Mouse (Mus musculus) heart, postnatal 25 days (tissue): ENCODE data around the gene Socs3. TPM values are rescaled to one million over a fixed set of nuclear protein-coding genes. Genes with fewer than 3 reads are reported as not detected.

ENCODE experiments used
- DNase-seq: peaks from one replicate; pipeline ENCODE4 v3.0.0; 2022; ENCODE audit warnings: low spot score
- intact Hi-C: fragments of 180-260 bp; cut with DNase I; formaldehyde crosslinking; loops from one replicate; pipeline ENCODE4 v1.15.1; 2025
- total RNA-seq, 2 experiments: library from RNA; stranded (reverse); gene quantifications; 2 replicates each; pipeline ENCODE4 v1.2.3; 2021

Gene Socs3
- total RNA-seq, 2 experiments from 2014 or later: 5.2 to 6.3 TPM

GRCm38 (mm10) chr11:117974327-117975125, 4.7 kb upstream of the Socs3 start:
- intact Hi-C loops: loop anchor here (5.0 kb wide), 1 partner anchor 102 kb away; the partner anchor contains the start of gene Tha1
- DNase-seq: no peak

GRCm38 (mm10) chr11:117973569-117973968, 3.7 kb upstream of the Socs3 start:
- no peak for DNase-seq
- intact Hi-C loops: loop anchor here (5.0 kb wide), 1 partner anchor 101 kb away; the partner anchor contains the start of gene Tha1

- intact Hi-C loops: loop anchor here (5.0 kb wide), 1 partner anchor 101 kb away; the partner anchor contains the start of gene Tha1
- DNase-seq: no peak
Observed at GRCm38 (mm10) chr11:117972656-117973558, 3.1 kb upstream of the Socs3 start.

- DNase-seq: no peak
- intact Hi-C loops: loop anchor here (5.0 kb wide), 1 partner anchor 99 kb away; the partner anchor contains the start of gene Tha1
Observed at GRCm38 (mm10) chr11:117971646-117972242, 1.9 kb upstream of the Socs3 start.

GRCm38 (mm10) chr11:117971100-117971499, 1.3 kb upstream of the Socs3 start:
- intact Hi-C loops: loop anchor here (5.0 kb wide), 1 partner anchor 99 kb away; the partner anchor contains the start of gene Tha1

GRCm38 (mm10) chr11:117969100-117969944, 525 bp downstream of the Socs3 start:
- intact Hi-C loops: no loop called here
- DNase-seq: peak; percentile 98

More at GRCm38 (mm10) chr11:117971100-117971499, 1.3 kb upstream of the Socs3 start:
- no peak for DNase-seq

DNA sequence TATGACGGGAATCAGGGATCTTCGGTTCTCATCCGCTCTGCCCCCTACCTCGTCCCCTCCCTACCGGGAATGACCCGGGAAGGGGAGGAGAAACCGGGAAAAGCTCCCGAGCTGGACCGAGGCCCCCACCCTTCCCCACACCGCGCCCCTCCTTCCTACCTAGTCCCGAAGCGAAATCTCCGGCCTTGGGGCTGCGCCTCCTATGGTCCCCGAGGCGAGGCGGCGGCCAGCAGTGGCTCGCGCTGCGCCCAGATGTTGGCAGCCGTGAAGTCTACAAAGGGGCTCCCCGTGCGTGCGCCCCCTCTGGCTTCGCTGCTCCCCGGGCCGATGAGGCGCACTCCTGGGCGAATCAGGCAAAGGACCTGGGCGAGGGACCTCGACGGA, 1.1 kb downstream of the Socs3 start:
- no peak for DNase-seq
- intact Hi-C loops: no loop called here

GRCm38 (mm10) chr11:117968016-117968671, 1.7 kb downstream of the Socs3 start:
- no peak for DNase-seq
- intact Hi-C loops: no loop called here

DNA sequence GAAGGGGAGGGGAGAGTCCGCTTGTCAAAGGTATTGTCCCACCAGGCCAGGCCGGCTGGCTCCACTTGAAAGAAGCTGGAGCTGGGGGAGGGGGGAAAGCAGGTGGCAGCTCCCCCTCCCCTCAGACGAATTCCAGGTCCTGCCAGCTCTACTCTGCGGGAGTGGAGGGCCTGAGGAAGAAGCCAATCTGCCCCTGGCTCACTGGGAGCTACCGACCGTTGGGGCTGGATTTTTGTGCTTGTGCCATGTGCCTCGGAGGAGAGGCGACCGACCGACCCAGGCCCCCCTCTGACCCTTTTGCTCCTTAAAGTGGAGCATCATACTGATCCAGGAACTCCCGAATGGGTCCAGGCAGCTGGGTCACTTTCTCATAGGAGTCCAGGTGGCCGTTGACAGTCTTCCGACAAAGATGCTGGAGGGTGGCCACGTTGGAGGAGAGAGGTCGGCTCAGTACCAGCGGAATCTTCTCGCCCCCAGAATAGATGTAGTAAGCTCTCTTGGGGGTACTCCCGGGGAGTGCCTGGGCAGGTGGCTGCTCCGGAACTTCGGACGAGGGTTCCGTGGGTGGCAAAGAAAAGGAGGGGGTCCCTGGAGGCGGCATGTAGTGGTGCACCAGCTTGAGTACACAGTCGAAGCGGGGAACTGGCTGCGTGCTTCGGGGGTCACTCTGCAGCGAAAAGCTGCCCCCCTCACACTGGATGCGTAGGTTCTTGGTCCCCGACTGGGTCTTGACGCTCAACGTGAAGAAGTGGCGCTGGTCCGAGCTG, 2.4 kb downstream of the Socs3 start:
- no peak for DNase-seq
- intact Hi-C loops: no loop called here

DNA sequence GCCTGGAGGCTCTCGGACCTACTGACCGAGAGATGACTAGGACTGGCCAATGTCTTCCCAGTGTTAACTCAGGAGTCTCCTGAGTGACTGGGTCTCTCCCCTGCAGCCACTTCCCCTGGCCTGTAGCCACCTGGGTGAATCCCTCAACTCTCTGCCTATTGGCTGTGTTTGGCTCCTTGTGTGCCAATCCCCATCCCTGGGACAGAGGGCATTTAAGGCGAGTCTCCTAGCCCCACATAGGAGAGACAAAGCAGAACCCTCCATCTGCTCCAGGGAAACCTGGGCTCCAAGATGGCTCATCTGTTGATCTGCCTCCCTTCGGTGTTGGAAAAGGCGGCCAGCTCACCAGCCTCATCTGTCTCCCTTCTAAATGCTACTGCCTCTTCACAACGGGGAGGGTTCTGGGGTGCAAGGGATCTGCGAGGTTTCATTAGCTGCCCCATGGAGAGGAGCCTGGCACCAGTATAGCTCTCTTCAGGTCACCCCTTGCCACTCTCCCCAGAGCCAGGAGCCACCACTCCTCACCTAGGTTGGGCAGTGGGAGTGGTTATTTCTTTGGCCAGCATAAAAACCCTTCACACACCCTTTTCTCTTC, 3.2 kb downstream of the Socs3 start:
- no peak for DNase-seq
- intact Hi-C loops: no loop called here

DNA sequence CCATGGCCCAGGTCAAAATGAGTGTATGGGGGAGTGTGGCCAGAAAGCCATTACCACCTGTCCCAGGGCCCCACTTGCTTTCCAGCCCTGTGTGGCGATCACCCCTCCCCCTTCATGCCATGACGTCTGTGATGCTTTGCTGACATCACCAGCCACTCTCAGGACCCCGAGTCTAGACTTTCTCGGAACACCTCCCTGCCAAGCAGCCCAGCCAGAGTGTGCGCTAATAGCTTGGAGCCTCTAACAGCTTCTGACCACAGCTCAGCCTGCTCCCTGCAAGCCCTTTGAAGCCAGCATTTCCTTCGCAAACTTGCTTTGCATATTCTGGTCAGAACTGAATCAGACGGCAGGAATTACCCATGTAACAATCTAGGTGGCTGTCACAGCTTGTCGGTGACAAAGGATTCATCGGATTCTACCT, 4.3 kb downstream of the Socs3 start:
- no peak for DNase-seq
- intact Hi-C loops: no loop called here

DNA sequence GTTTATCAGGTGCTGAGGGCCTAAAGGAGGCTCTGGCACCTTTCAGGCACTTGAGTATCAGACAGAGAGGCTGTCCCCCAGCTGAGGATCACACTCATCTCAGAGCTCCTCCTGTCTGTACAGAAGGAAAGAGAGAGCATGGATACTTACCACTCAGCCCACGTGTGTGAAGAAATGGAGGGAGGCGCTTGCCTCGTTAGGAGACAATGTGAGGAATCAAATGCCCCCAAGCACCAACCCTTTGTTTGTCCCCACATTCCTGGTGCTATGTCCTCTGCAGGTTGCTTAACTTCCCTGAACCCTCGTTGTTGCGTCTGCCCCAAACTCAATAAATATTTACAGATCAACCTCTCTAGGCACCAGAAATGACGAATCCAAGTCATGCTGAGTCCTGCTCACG, 4.8 kb downstream of the Socs3 start:
- DNase-seq: no peak
- intact Hi-C loops: no loop called here

GRCm38 (mm10) chr11:117964294-117964693, 5.6 kb downstream of the Socs3 start:
- no peak for DNase-seq
- intact Hi-C loops: no loop called here

DNA sequence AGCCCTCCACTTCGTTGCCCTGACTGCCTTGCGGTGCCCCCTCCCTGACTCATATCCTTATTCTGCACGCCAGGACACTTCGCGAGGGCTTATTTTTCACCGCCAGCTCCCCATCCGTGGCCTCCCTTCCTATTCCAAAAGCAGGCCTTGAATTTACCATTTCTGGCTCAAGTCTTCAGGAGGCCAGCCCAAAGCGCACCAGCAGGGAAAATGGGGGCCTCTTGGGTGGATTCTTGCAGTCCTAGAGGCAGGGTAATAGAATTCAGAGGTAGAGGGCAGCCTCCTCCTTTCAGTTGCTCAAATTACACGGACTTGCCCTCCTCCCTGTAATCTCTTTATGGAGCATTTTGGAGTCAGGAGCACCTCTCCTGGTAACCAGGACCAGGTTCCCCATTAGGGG, 6.0 kb downstream of the Socs3 start:
- no peak for DNase-seq
- intact Hi-C loops: loop anchor here (2.0 kb wide), 1 partner anchor 29 kb away; no protein-coding TSS in a partner anchor

- DNase-seq: peak; percentile 99
- intact Hi-C loops: loop anchor here (2.0 kb wide), 1 partner anchor 28 kb away; no protein-coding TSS in a partner anchor
Observed at GRCm38 (mm10) chr11:117963091-117963793, 6.6 kb downstream of the Socs3 start.

DNA sequence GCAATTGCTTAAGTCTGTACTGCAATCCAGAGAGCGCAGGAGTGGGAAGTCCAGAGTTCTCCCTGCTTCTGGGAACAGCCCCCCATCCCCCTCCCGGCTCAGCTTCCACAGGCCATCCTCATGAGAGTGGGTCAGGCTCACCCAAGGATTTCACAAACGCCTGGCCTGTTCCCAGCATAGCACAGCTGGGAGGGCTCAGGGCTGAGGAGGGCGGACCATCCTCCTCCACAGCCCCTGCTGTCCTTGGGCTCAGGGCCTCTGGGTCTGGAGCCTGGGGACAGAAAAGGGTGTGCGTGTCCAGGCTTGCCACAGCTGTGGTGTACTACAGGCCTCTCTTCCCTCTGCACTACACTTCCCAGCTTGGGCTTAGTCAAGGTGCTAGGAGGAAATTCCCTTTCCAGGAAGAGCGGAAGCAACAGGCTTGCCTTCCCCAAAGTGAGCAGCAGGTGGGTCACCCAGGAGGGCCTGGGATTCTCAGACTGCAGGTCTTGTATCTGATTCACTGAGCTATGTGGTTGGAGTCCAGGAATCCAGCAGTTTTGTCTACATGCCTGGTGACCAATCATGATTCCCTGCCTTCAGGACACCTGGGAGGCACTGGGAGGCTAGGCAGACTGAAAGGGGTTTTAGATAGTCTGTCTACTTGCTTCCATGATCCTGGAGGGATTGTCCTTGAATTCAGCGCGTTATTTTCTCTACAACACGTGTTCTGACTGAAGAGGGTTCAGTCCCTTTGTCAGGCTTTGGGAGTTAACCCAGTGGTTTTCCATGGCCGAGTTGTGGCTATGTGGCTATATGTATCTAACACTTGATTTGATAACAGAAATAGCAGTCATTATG, 7.4 kb downstream of the Socs3 start:
- DNase-seq: peak; percentile 91
- intact Hi-C loops: loop anchor here (2.0 kb wide), 1 partner anchor 28 kb away; no protein-coding TSS in a partner anchor
